Mouse (Mus musculus): ENCODE measurements around the gene Pkd1l1. TPM values are rescaled to one million over a fixed set of nuclear protein-coding genes. Genes with fewer than 3 reads are reported as not detected.

Gene Pkd1l1
- polyA plus RNA-seq, 2 experiments from 2014 or later: not detected

DNA sequence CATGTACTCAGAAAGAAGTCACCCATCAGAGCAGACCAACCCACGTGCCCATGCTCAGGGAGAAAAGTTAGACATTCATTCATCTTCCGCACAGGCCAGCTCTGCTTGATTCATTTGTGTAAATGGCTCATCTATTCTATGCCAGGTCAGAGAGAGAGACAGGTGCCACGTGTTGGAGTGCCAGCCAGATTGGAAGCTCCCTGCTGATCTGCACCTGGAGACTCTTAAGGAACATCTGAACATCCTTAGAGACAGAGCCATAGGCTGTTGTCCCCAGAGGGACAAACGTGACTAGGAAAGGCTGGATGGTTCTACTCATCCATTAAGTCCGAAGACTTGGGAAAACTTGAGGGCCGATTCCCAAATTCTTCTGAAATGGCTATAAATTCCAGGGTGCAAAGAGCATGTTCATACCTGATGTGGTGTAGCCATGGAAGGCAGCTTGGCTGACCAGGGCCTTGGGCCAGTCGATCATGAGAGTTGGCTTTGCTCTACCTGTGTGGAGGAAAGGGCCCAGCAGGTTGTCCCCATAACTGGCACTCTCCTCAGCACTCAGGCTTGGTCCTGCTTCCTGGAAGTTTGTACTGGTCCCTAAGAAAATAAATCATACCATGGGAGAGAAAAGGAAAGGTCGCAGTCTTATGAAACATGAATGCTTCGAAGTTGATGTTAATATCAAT lies 36.5 kb downstream of the Pkd1l1 start:
- no peak for ATAC-seq

DNA sequence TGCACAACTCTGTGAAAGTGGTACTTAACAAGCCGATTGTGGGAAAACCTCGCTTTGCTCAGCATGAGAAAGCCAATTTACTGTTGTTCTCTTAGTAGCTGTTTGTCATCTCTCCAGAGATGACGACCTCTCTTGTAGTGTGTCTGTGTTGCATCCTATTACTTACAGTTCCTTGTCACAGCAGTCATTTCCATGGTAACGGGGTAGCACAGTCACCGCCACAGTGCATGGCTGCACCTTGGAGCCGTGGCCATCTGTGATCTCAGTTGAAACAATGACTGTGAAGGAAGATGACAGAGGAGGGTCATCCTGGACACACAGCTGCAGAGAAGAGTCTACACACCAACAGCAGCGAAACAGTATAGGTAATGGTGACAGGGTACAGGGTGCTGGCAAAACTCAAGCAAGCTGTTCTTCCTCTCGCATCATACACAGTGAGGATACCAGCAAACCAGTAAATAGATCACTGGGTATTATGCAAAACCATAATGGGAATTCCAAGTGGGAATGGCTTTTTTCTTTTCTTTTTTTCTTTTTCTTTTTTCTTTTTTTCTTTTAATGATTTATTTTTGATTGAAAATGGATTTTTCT lies 56.9 kb downstream of the Pkd1l1 start:
- no peak for ATAC-seq

DNA sequence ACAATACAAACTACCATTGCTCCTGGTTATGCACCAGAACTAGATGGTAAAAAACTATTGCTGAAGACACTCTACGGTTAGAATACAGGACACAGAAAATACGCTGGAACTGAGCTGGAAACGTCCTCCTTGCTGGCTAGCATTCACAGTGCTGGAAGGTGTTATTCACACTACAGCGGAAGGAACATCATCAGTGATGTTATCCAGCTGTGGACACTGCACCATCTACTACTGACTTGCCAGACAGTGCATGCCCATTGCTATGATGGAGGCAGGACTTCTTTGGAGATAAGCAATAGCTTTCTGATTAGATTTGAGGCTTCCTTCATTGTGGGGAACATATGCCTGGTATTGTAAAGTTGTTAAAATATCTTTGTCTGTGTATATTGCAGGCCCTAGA lies 90.3 kb downstream of the Pkd1l1 start:
- ATAC-seq: no peak

DNA sequence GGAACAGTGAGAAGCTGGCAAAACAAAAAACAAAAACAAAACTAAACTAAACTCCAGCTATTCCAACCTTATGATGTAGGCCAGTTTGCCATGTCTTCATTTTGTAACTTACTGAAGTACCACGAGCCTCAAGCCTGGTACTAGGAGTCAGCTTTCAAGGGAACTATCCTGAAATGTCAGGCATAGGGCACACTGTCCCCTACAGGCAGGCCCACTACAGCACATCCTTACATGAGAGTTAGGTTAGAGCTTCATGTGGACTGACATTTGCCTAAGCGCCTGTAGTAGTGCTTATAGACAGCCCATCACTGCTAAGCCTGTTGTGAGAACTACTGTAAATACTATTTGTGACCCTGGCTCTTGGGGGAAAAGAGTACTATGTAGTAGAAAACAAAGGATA lies 91.5 kb downstream of the Pkd1l1 start:
- ATAC-seq: no peak

DNA sequence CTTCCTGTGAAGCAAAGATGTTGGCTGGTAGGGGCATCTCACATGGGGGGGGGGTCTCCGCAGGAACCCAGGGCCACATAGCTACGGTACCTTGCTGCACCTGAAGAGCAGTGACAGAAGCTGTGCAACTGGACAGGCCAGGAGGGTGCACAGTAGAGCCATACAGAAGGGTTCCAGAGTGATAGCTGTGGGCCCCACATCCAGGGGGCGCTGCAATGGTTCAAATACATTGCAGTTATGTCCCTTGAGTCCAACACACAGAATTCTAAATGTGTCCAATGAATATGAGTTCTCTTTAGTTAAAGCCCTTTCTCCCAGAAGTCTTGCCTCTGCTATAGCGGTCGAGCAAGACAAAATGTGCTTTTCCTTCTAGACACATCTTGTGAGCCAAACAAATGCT lies 103.0 kb downstream of the Pkd1l1 start:
- ATAC-seq: no peak

DNA sequence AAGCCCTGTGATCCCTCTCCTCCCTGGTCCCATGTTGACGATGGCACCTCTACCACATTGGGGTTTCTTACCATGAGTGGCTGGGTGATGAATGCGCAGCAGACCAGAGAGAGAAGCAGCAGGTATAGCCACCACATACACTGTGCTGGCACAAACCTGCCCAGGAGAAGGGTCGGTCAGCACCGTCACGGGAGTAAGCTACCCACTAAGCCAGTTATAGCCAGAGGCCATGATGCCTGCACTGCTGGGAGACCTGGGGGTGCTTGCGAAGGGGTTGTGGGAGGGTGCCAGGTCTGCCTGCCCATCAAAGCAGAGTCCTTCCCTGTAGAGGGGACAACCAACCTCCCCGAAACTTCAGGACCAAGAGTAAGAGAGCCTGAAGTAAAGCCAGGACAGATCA lies 107.0 kb downstream of the Pkd1l1 start:
- no peak for ATAC-seq

DNA sequence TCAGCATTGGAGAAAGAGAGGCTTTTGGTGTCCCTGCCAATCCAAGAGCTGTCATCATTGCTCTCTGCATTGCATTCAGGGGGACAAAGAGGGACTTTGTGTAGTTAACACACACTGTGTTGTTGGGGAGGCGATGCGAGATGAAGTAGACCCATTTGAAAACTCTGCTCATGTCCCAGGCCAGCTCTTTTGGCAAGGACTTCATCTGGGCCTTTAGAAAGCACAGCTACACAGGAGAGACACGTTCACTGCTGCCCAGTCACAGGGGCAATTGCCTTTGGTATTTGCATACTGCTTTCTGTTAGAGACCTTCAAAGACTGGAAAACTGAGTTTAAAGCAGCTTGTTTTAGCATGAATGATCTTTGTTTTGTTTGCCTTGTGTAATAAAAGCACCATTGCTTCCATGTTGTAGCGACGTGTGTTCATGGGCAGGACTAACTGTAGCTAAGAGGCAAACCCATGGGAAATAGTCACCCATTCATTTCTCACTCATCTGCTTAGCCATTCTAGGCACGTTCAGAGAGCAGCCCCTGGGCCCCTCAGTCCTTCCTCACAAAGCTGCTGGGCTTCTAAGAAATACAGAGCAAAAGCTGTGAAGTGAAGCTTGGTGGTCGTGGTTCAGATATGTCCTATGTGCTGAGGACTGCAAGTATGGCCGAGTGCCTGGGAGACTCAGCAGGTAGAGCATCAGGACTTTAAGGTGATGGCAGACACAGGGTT lies 109.0 kb downstream of the Pkd1l1 start:
- ATAC-seq: no peak

DNA sequence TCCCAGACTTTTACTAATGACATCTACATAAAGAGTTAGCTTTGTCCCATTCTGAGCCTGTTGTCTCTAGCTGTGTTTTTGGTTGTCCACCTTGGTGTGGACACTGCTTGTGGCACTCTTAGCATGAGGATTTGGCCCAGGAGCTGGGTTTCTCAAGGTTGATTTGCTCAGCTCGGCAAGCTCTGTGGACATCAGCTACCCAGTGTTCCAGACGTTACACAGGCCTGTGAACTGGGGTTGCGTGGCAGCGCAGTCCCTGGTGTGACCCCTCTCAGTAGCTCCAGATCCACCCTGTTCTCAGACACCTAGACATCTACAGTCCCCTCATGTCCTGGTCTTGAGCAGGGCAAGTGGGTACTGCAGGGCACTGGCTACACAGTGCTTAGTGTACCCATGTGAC lies 110.6 kb downstream of the Pkd1l1 start:
- no peak for ATAC-seq

DNA sequence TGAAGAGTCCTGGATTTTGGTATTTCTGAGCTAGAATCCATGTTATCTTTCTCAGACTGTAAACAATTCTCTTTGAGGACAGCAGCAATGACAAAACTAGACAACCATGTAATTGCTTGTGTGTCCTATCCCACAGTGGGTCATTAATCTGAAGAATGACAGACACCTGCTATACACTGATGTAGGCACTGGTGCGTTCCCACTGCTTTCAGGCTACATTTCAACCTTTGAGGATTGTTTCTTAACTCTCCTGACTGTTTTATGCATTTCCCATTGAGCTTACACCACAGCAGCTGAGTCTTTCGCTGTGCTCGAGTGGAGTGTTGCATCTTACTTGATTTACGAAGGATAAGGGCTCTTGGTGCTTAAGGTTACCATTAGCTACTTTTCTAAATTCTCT lies 111.1 kb downstream of the Pkd1l1 start:
- no peak for ATAC-seq

DNA sequence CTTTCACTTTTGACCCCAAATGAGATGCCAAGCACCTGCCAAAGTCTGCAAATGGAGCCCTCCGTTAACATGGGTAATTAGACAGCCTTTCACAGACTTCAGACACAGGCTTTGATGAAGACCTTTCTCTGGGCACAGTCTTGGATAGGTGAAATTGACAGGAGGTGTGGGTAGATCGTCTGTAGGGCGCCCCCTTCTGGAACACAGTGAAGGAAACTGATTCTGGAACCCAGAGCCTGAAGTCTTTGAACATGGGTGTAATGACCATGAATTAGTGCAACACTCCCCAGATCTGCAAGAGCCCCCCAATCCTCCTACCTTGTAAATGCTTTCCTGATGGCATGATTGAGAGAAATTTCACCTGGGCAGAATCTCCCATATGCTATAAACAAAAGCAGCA lies 112.2 kb downstream of the Pkd1l1 start:
- ATAC-seq: no peak

DNA sequence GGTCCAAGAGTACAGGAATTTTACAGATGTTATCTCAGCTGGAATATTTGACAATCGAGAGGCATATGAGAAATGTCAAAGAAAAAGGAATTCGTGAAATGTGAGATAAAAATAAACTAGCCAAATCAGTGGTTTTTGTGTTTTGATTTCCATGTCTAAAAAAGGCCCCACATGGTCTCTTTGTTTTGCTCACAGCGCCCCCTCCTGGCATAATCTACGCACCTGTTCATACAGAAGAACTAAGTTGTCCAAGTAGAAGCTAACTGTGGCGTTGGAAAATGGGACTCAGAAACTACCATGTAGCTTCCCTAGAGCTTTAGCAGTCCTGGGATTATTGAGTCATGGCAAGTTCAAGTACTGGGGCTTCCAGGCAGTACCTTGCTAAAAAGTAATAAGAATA lies 113.2 kb downstream of the Pkd1l1 start:
- ATAC-seq: no peak

DNA sequence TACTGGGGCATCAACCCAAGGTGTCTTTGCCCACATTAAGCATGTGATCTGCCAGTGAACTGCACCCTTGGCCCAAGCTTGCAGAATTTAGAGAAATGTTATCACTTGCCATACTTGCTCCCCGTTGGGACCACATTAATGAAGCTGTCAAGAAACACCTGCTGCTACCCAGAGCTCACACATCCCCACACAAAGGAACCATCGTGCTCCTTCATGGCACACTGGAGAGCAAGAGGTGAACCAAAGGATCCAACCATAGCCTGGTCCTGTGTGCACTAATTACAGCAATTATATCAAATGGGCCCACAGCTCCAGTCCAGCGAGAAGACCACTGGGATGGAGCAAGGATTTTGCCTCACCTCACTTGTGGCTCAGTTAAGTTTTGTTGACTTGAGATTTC lies 114.0 kb downstream of the Pkd1l1 start:
- ATAC-seq: no peak

DNA sequence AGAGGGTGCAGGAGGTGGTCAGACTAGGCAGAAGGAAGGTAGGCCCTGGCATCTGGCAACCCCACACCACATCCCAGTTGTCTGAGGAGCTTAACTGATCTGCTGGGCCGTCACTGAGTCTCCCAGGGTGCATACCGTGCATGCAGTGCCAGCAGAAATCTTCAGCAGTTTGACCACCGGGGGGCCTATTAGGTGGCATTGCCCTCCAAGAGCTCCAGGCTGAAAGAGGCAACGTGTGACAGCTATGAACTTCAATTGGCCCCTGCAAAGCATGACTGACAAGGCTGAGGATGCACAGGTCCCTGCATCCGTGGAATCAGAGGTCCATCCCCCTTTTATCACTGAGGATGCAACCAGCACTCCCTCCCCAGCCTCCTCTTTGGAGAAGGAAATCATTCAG lies 116.9 kb downstream of the Pkd1l1 start:
- ATAC-seq: no peak

DNA sequence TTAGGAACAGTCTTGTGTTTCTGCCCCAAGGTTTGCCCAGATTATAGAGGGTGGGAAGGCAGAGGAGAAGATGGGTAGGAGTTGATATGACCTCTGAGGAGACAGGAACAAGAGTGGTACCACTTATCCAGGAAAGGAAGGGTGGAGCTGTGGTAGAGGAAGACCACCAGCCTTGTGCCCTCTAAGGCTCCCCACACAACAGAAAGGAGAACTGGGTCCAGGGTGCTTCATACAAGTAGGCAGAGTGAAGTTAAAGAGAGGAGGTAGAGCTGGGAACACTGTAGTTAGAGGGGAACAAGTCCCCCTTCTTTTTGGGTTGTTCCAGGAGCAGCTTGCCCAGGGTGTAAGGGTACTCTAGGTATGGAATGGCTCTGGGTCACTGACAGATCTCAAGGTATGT lies 125.0 kb downstream of the Pkd1l1 start:
- no peak for ATAC-seq

DNA sequence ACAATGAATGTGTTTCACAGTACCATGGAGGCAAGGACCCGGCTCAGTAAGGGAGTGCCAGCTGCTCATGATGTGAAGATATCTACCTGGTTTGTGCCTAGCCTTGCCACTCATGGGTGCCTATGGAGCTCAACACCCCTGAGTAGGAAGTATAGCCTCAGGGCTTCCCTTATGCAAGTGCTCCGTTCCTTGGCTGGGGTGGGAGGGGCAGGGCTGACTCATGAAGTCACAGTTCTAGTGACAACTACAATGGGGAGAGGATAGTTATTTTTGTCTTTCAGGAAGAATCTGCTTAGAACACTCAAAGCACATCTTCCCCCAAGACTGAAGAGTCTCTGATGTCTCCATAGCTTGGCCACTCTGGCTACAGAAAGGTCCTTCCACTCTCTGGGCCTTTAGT lies 125.4 kb downstream of the Pkd1l1 start:
- no peak for ATAC-seq

DNA sequence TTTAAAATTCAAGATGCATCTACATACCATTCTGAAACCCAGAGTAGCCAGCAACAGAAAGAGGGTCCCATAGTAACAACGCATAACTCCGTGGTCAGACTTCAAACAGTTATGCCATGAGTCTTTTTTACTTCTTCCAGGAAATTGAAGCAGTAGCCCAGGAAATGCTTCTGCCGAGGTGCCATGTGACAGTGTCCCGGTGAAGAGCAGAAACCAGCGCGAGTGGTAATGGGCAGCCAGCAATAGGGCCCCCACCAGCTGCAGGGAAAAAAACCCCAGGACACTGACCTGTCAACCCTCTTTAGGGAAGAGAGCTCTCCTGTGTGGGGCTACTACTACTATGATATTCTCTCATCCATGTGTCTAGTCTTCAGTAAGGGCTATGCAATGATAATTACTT lies 136.9 kb downstream of the Pkd1l1 start:
- ATAC-seq: no peak

DNA sequence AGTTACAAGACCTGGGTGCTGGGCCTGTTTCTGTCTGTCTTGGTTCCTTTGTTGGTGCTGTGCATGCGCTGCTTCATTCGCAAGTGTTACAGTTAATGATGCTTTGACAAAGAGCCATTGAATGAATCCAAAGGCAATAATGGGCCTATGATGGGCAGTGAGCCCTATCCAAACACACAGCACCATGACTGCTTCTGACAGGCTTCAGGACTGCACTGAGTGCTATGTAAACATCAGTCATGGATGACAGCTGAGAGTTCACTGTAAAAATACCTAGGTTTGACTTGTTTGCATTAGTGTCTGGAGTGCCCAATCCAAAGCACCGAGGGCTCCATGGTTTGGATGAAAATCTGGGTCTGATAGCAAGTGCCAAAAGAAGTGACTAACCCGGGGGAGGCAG lies 138.9 kb downstream of the Pkd1l1 start:
- ATAC-seq: no peak

DNA sequence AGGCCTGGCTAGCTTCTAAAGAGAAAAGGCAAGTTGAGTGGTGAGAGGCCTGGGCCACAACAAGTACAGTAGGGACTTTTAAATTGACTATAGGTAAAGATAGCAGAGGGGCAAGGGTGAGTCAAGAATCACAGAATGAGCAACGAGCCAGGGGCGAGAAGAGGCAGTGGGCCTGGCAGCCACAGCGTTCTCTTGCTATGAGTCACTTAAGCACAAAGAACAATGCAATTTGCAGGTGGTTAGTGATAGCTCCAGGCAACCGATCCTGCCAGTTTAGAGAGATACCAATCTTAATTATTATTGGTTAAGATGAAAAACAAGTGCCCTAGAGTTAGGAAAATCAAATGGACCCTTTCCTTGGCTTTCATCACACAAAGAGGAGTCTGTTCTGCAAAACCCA lies 142.5 kb downstream of the Pkd1l1 start:
- no peak for ATAC-seq

DNA sequence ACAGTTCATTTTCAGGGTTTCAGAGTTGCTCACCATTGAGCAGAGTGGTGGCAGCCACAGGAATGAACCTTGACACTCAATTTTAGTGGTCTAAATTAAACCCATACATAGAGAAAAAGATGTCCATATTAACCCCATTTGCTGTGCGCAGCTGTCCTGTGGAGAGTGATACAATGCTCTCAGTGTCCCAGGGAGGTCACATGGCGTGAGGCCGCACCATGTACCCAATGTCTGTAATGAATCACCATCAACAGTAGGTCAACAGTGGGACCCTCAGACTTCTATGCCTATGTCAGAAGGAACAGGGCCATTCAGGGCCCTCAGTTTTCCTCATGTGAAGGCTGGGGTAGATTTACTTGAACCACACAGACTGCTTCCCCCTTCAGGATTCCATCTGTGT lies 143.5 kb downstream of the Pkd1l1 start:
- ATAC-seq: no peak

DNA sequence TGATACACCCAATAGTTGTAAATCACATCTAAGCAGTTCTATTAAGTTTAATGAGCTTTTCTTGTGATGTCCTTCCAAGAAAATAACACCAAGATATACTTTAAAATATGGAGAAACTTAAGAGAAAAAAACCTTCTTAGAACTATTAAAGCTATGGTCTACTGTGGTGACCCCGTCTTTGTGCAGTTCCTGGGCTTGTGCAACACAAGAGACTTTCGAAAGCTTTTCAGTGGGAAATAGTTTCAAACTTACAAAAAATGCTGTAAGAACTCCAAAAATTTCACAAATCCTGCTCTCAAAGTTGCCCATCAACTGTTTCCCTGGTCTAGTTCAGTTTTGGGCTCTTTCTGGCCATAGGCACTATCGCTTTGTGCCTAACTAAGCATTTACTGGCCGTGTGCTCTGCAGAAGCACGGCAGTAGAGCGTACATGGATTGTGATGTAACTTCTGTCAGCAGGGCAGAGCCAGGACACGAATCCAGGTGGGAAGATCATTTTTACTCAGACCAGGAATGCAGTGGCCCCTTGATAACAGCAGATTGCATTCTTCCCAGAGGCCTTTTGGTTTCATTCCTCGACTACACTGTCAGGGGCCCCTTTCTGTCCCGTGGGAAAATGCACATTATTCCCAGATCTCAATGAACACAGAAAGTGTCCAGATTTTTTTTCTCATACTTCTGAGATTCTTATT lies 144.1 kb downstream of the Pkd1l1 start:
- no peak for ATAC-seq

DNA sequence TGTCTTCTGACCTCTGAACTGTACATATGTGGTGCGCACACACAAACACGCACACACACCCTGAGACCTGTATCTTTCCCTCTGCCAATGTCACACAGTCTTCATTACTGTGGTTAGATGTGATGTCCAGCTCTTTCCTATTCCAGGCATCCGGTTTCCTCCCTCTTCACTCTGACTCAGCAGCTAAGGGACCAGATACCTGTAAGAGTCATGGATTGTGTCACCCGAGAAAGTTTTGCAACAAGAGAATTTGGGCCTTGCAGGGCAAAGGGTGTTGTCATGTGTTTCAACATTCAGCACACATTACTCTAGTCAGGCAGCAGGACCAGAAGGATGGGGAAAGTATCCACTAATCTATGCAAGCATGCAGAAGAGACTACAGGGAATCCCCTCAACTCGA lies 146.5 kb downstream of the Pkd1l1 start:
- ATAC-seq: no peak

DNA sequence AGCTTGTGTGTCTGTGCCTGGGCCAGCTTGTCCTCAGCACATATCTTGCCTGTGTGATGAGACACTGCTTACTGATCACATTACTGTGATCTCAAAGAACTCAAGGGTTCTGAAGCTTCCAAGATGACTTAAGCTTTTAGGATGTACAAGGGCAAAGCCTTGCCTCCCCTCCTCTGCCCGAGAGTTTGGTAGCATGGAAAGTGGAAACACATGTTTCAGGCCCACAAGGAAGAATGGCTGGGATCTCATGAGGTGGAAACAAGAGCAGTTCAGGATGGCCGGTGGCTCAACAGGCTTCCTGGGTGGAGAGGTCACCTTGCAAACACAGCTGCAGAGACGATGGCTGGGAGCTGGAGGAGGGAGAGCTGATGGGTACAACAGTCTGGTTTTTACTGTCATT lies 147.0 kb downstream of the Pkd1l1 start:
- no peak for ATAC-seq

DNA sequence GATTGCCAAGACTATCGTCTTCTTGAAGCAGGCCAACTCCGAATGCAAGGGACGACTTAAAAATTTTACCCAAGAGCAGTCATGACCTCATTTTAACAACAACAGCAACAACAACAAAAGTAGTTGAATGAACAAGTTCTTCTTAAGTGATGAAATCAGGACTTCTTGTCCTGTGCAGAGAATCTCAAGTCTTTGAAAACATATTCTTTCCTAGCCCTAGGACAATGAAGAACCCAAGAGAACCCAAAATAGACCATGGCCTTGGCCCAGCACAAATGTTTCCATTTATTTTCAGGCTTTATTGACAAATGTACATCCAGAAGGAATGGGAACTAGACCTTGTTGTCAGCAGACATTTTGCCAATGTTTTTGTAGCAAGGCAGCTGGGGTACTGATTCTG lies 147.7 kb downstream of the Pkd1l1 start:
- no peak for ATAC-seq

DNA sequence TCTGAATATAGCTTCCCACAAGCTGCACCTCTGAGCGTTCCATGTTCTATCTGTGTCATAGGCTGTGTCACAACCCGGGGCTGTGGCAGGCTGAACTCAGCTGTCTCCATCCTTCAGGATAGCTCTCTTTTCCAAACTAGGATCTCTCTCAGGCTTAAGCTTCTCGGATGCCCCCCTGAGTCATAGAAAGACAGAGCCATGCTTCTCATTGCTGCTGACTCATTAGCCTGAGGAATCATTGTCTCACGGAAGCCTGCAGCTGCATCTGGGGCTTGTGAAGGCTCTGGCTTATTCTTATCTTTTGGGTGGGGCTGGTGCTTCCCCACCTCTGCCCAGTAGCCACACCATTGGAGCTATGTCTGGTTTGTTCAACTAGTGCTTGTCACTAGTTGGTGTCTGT lies 151.7 kb downstream of the Pkd1l1 start:
- no peak for ATAC-seq
